Mouse (Mus musculus): ENCODE measurements around the gene Adcy3. TPM values are rescaled to one million over a fixed set of nuclear protein-coding genes. Genes with fewer than 3 reads are reported as not detected.

Gene Adcy3
- 12.1 and 12.6 TPM in 2 replicates for polyA plus RNA-seq (2014; fragmentation: Nextera tagmentation; extraction: Ambion mirVana)

GRCm38 (mm10) chr12:4132941-4133846 is at the start of gene Adcy3:
TSS of gene Adcy3 (plus strand) at chr12:4133103.
- WGBS: under 1% methylated on average over 83 of the region's 83 CpGs
- H3K4me1 ChIP-seq (replicated peaks; ENCODE audit: control insufficient read depth, insufficient read depth, low read length): peaks cover 24% of the 10 kb centered on the region

GRCm38 (mm10) chr12:4083441-4083840 is 49.5 kb upstream of the Adcy3 start:
- WGBS: 70% methylated on average over 8 of the region's 8 CpGs
- peak overlapping the region; percentile 54 for H3K4me3 ChIP-seq (replicated peaks; ENCODE audit: low read length)
- no peak for DNase-seq (ENCODE audit: low spot score)
- ATAC-seq (ENCODE audit: low FRiP score): no peak
- peak overlapping the region; percentile 73; the same call in 1 of the 2 replicates for H3K9ac ChIP-seq
- no peak overlapping the region for H3K27ac ChIP-seq
- H3K9me3 ChIP-seq (ENCODE audit: control insufficient read depth, low read length): no peaks in the 10 kb centered on the region
- peaks cover 7% of the 10 kb centered on the region; the same call in 1 of the 2 replicates for H3K4me1 ChIP-seq (replicated peaks; ENCODE audit: control insufficient read depth, insufficient read depth, low read length)
- H3K36me3 ChIP-seq (replicated peaks; ENCODE audit: control insufficient read depth, insufficient read depth): peaks cover 28% of the 10 kb centered on the region
- no peaks in the 10 kb centered on the region for H3K27me3 ChIP-seq (ENCODE audit: control insufficient read depth, insufficient read depth, low read length)
- peak overlapping the region; percentile 76 for H3K4me2 ChIP-seq (replicated peaks)

More at GRCm38 (mm10) chr12:4132941-4133846, at the start of gene Adcy3:
- Histone ChIP-seq H3K36me3 (replicated peaks; ENCODE audit: control insufficient read depth, insufficient read depth) (no peaks in the 10 kb centered on the region; the same call in 1 of the 2 replicates), H3K4me2 (replicated peaks) (peak within 1 kb of the TSS; percentile 88), H3K9me3 (ENCODE audit: control insufficient read depth, low read length) (no peaks in the 10 kb centered on the region; the same call in 1 of the 2 replicates), H3K4me3 (replicated peaks; ENCODE audit: low read length) (peak within 1 kb of the TSS; percentile 58), H3K27me3 (ENCODE audit: control insufficient read depth, insufficient read depth, low read length) (no peaks in the 10 kb centered on the region), H3K27ac (peak within 1 kb of the TSS; percentile 66), H3K9ac (peak within 1 kb of the TSS; percentile 80)
- ATAC-seq (ENCODE audit: low FRiP score) (peak; percentile 88), DNase-seq (ENCODE audit: low spot score) (peak; percentile 76)

- Histone ChIP-seq H3K9me3 (ENCODE audit: control insufficient read depth, low read length) (no peaks in the 10 kb centered on the region), H3K9ac (no peak overlapping the region), H3K27ac (no peak overlapping the region), H3K4me3 (replicated peaks; ENCODE audit: low read length) (no peak overlapping the region), H3K27me3 (ENCODE audit: control insufficient read depth, insufficient read depth, low read length) (no peaks in the 10 kb centered on the region), H3K4me1 (replicated peaks; ENCODE audit: control insufficient read depth, insufficient read depth, low read length) (no peaks in the 10 kb centered on the region), H3K4me2 (replicated peaks) (no peak overlapping the region), H3K36me3 (replicated peaks; ENCODE audit: control insufficient read depth, insufficient read depth) (peaks cover 62% of the 10 kb centered on the region)
- WGBS: 77% methylated on average over 4 of the region's 4 CpGs
- ATAC-seq (ENCODE audit: low FRiP score) (peak; percentile 62; the same call in 1 of the 2 replicates), DNase-seq (ENCODE audit: low spot score) (peak; percentile 88)
Measured at GRCm38 (mm10) chr12:4107383-4107782, 25.5 kb upstream of the Adcy3 start.

- DNase-seq (ENCODE audit: low spot score): no peak
- no peaks in the 10 kb centered on the region for H3K4me1 ChIP-seq (replicated peaks; ENCODE audit: control insufficient read depth, insufficient read depth, low read length)
- H3K9ac ChIP-seq: no peak overlapping the region
- H3K27ac ChIP-seq: no peak overlapping the region
- WGBS: 87% methylated on average over 9 of the region's 9 CpGs
- H3K36me3 ChIP-seq (replicated peaks; ENCODE audit: control insufficient read depth, insufficient read depth): peaks cover 16% of the 10 kb centered on the region
- ATAC-seq (ENCODE audit: low FRiP score): no peak
- no peak overlapping the region for H3K4me3 ChIP-seq (replicated peaks; ENCODE audit: low read length)
- H3K4me2 ChIP-seq (replicated peaks): no peak overlapping the region
- H3K9me3 ChIP-seq (ENCODE audit: control insufficient read depth, low read length): no peaks in the 10 kb centered on the region
- H3K27me3 ChIP-seq (ENCODE audit: control insufficient read depth, insufficient read depth, low read length): no peaks in the 10 kb centered on the region
Measured at GRCm38 (mm10) chr12:4116132-4116531, 16.8 kb upstream of the Adcy3 start.

GRCm38 (mm10) chr12:4117136-4117535 is 15.8 kb upstream of the Adcy3 start:
- DNase-seq (ENCODE audit: low spot score) (no peak), ATAC-seq (ENCODE audit: low FRiP score) (no peak)
- H3K27me3 ChIP-seq (ENCODE audit: control insufficient read depth, insufficient read depth, low read length): no peaks in the 10 kb centered on the region
- H3K9ac ChIP-seq: no peak overlapping the region
- no peak overlapping the region for H3K4me3 ChIP-seq (replicated peaks; ENCODE audit: low read length)
- H3K4me2 ChIP-seq (replicated peaks): no peak overlapping the region
- peaks cover 16% of the 10 kb centered on the region for H3K36me3 ChIP-seq (replicated peaks; ENCODE audit: control insufficient read depth, insufficient read depth)
- H3K27ac ChIP-seq: no peak overlapping the region
- no peaks in the 10 kb centered on the region for H3K4me1 ChIP-seq (replicated peaks; ENCODE audit: control insufficient read depth, insufficient read depth, low read length)
- no peaks in the 10 kb centered on the region for H3K9me3 ChIP-seq (ENCODE audit: control insufficient read depth, low read length)
- 86% methylated on average over 3 of the region's 3 CpGs for WGBS

GRCm38 (mm10) chr12:4117579-4117978 is 15.3 kb upstream of the Adcy3 start:
- DNase-seq (ENCODE audit: low spot score) (no peak), ATAC-seq (ENCODE audit: low FRiP score) (no peak)
- no peaks in the 10 kb centered on the region for H3K27me3 ChIP-seq (ENCODE audit: control insufficient read depth, insufficient read depth, low read length)
- WGBS: 86% methylated on average over 4 of the region's 4 CpGs
- no peaks in the 10 kb centered on the region for H3K9me3 ChIP-seq (ENCODE audit: control insufficient read depth, low read length)
- H3K27ac ChIP-seq: no peak overlapping the region
- H3K4me2 ChIP-seq (replicated peaks): no peak overlapping the region
- H3K4me3 ChIP-seq (replicated peaks; ENCODE audit: low read length): no peak overlapping the region
- no peak overlapping the region for H3K9ac ChIP-seq
- H3K36me3 ChIP-seq (replicated peaks; ENCODE audit: control insufficient read depth, insufficient read depth): peaks cover 15% of the 10 kb centered on the region
- H3K4me1 ChIP-seq (replicated peaks; ENCODE audit: control insufficient read depth, insufficient read depth, low read length): no peaks in the 10 kb centered on the region

GRCm38 (mm10) chr12:4127346-4127745 is 5.6 kb upstream of the Adcy3 start:
- H3K4me2 ChIP-seq (replicated peaks): no peak overlapping the region
- ATAC-seq (ENCODE audit: low FRiP score): no peak
- no peaks in the 10 kb centered on the region; the same call in 1 of the 2 replicates for H3K9me3 ChIP-seq (ENCODE audit: control insufficient read depth, low read length)
- DNase-seq (ENCODE audit: low spot score): no peak
- H3K4me3 ChIP-seq (replicated peaks; ENCODE audit: low read length): no peak overlapping the region
- no peaks in the 10 kb centered on the region for H3K36me3 ChIP-seq (replicated peaks; ENCODE audit: control insufficient read depth, insufficient read depth)
- H3K4me1 ChIP-seq (replicated peaks; ENCODE audit: control insufficient read depth, insufficient read depth, low read length): no peaks in the 10 kb centered on the region
- 80% methylated on average over 7 of the region's 7 CpGs for WGBS
- no peak overlapping the region for H3K27ac ChIP-seq
- H3K27me3 ChIP-seq (ENCODE audit: control insufficient read depth, insufficient read depth, low read length): no peaks in the 10 kb centered on the region
- no peak overlapping the region for H3K9ac ChIP-seq

DNA sequence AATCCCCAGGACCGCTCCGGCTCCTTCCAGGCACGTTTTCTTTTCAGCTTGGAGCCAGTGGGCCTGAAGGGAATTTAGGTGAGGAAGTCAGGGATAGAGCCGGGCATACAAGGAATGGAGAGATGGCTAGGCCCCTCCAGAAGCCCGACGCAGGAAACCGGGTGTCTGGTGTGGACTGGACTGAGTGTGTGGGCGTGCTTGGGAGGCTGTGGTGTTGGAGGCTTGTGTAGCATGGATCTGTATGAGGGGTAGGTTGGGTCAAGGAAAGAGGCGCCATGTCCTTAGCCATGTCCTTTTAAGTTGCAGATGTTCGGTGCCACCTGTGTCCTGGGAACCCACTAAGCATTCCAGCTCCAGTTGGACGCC is 927 bp downstream of the Adcy3 start:
- Histone ChIP-seq H3K27me3 (ENCODE audit: control insufficient read depth, insufficient read depth, low read length) (no peaks in the 10 kb centered on the region), H3K4me1 (replicated peaks; ENCODE audit: control insufficient read depth, insufficient read depth, low read length) (peaks cover 24% of the 10 kb centered on the region), H3K4me3 (replicated peaks; ENCODE audit: low read length) (peak overlapping the region; percentile 58), H3K9me3 (ENCODE audit: control insufficient read depth, low read length) (no peaks in the 10 kb centered on the region; the same call in 1 of the 2 replicates), H3K36me3 (replicated peaks; ENCODE audit: control insufficient read depth, insufficient read depth) (no peaks in the 10 kb centered on the region; the same call in 1 of the 2 replicates), H3K4me2 (replicated peaks) (peak overlapping the region; percentile 88), H3K27ac (peak overlapping the region; percentile 66), H3K9ac (peak overlapping the region; percentile 80)
- DNase-seq (ENCODE audit: low spot score) (peak; percentile 27), ATAC-seq (ENCODE audit: low FRiP score) (peak; percentile 33; the same call in 1 of the 2 replicates)
- WGBS: 33% methylated on average over 11 of the region's 11 CpGs

GRCm38 (mm10) chr12:4143179-4143578 is 10.3 kb downstream of the Adcy3 start:
- Histone ChIP-seq H3K4me1 (replicated peaks; ENCODE audit: control insufficient read depth, insufficient read depth, low read length) (no peaks in the 10 kb centered on the region), H3K36me3 (replicated peaks; ENCODE audit: control insufficient read depth, insufficient read depth) (no peaks in the 10 kb centered on the region)
- WGBS: 89% methylated on average over 5 of the region's 5 CpGs

More at GRCm38 (mm10) chr12:4143179-4143578, 10.3 kb downstream of the Adcy3 start:
- H3K27ac ChIP-seq: no peak overlapping the region
- no peaks in the 10 kb centered on the region for H3K27me3 ChIP-seq (ENCODE audit: control insufficient read depth, insufficient read depth, low read length)
- no peaks in the 10 kb centered on the region for H3K9me3 ChIP-seq (ENCODE audit: control insufficient read depth, low read length)
- no peak overlapping the region for H3K4me2 ChIP-seq (replicated peaks)
- no peak overlapping the region for H3K9ac ChIP-seq
- DNase-seq (ENCODE audit: low spot score): no peak
- no peak for ATAC-seq (ENCODE audit: low FRiP score)
- no peak overlapping the region for H3K4me3 ChIP-seq (replicated peaks; ENCODE audit: low read length)

Data from hindbrain, embryonic 14.5 days (tissue).